10 mouse cellular contexts compared by ENCODE assay signal in genomic region chr11:98333981-98334741, GRCm38 (mm10). TPM values are rescaled to one million over a fixed set of nuclear protein-coding genes. Genes with fewer than 3 reads are reported as not detected.
DNase-seq lines count a peak whose midpoint lies in the region; ATAC-seq and TF ChIP-seq lines count a peak whose summit lies in the region.
"Had no signal": no experiment of that assay in that cellular context is flagged by ENCODE, and none has a peak within 500 bp of the region (broad histone marks: within the 10 kb centered on the region; RNA-seq: fewer than 3 reads in every experiment).

No protein-coding gene starts in this region.

- WGBS in heart, embryonic 14.5 days: 4% methylated on average over 32 of the region's 41 CpGs
- WGBS in forebrain, embryonic 14.5 days: 2% methylated on average over 39 of the region's 41 CpGs
- WGBS in midbrain, embryonic 10.5 days: 4% methylated on average over 30 of the region's 41 CpGs

- POLR2A ChIA-PET in Patski (lab: Charles Lee): no interaction called here

- peak overlapping the region; percentile 44 for H3K4me2 ChIP-seq in heart, embryonic 14.5 days (ENCODE audit: low read length)
- H3K4me2 ChIP-seq in forebrain, embryonic 14.5 days (ENCODE audit: low read length): peak overlapping the region; percentile 46

- H3K4me1 ChIP-seq in heart, embryonic 14.5 days (ENCODE audit: control insufficient read depth in 2 of 2, insufficient read depth in 2 of 2, low read length in 2 of 2): peaks cover 0 to 6% of the 10 kb centered on the region in 2 experiments; a peak in 1 of 4 replicates
- peaks cover 19% of the 10 kb centered on the region for H3K4me1 ChIP-seq in forebrain, embryonic 14.5 days (ENCODE audit: control insufficient read depth, insufficient read depth, low read length)
- peaks cover 33% of the 10 kb centered on the region for H3K4me1 ChIP-seq in midbrain, embryonic 10.5 days

- in situ Hi-C loops in Patski (cut with MboI; ENCODE audit: low pct_unique_long_range_greater_than_20kb): no loop called here

- H3K27ac ChIP-seq in heart, embryonic 14.5 days (replicated peaks in 1 of 2; ENCODE audit: control insufficient read depth in 1 of 2, insufficient read depth in 1 of 2, low read depth in 2 of 2, low read length in 2 of 2): no peak overlapping the region
- H3K27ac ChIP-seq in forebrain, embryonic 14.5 days (ENCODE audit: low read depth, low read length): peak overlapping the region; percentile 93
- peak overlapping the region; percentile 33; the same call in 1 of the 2 replicates for H3K27ac ChIP-seq in midbrain, embryonic 10.5 days (replicated peaks)

- H3K36me3 ChIP-seq in heart, embryonic 14.5 days (ENCODE audit: control insufficient read depth, insufficient read depth, low read length): no peaks in the 10 kb centered on the region
- no peaks in the 10 kb centered on the region for H3K36me3 ChIP-seq in forebrain, embryonic 14.5 days (ENCODE audit: control insufficient read depth, insufficient read depth, low read length)
- no peaks in the 10 kb centered on the region for H3K36me3 ChIP-seq in midbrain, embryonic 10.5 days

- peak overlapping the region in 1 of 2 experiments; percentile 20; a peak in 2 of 4 replicates for H3K4me3 ChIP-seq in heart, embryonic 14.5 days (ENCODE audit: control insufficient read depth in 1 of 2, insufficient read depth in 1 of 2, low read depth in 1 of 2, low read length in 2 of 2)
- peak overlapping the region; percentile 15 for H3K4me3 ChIP-seq in forebrain, embryonic 14.5 days (ENCODE audit: low read depth, low read length)
- H3K4me3 ChIP-seq in midbrain, embryonic 10.5 days: peak overlapping the region; percentile 39

- no peak for DNase-seq in heart, postnatal 4 days
- DNase-seq in Patski (ENCODE audit: low read depth, low spot score): no peak
- peak; percentile 73 for DNase-seq in forebrain, embryonic 14.5 days (ENCODE audit: low spot score)
- DNase-seq in midbrain, embryonic 10.5 days (ENCODE audit: low spot score): no peak
- no peak for DNase-seq in thymus, postnatal 10 days (ENCODE audit: low spot score in 2 of 2)
- DNase-seq in adipocyte (ENCODE audit: low spot score): no peak
- no peak for DNase-seq in ovary, postnatal 14 days (ENCODE audit: low spot score)

- H3K27me3 ChIP-seq in heart, embryonic 14.5 days (ENCODE audit: control insufficient read depth, insufficient read depth, low read length): peaks cover 97% of the 10 kb centered on the region
- H3K27me3 ChIP-seq in Patski: peaks cover 76% of the 10 kb centered on the region
- H3K27me3 ChIP-seq in forebrain, embryonic 14.5 days (replicated peaks; ENCODE audit: control insufficient read depth, insufficient read depth, low read length): peaks cover 70% of the 10 kb centered on the region
- H3K27me3 ChIP-seq in midbrain, embryonic 10.5 days (ENCODE audit: low read depth, poor library complexity, severe bottlenecking): peaks cover 100% of the 10 kb centered on the region

- TF ChIP-seq CTCF in Patski (IDR thresholded peaks at IDR 0.05): no peak

- no peak overlapping the region for H3K9ac ChIP-seq in heart, embryonic 14.5 days (ENCODE audit: low read length)
- H3K9ac ChIP-seq in forebrain, embryonic 14.5 days (ENCODE audit: low read length): peak overlapping the region; percentile 41; the same call in 1 of the 2 replicates

- ATAC-seq in heart, embryonic 14.5 days (ENCODE audit: insufficient number of reproducible peaks, insufficient read depth, low FRiP score, low read depth): no peak
- ATAC-seq in Patski: peak; percentile 7
- ATAC-seq in forebrain, embryonic 14.5 days: peak; percentile 35

- CTCF ChIA-PET in Patski (lab: Charles Lee): interaction anchor here (1.0 kb wide), 1 partner anchor 9 kb away, joined by 3 read pairs; no protein-coding TSS in a partner anchor

- no peaks in the 10 kb centered on the region for H3K9me3 ChIP-seq in heart, embryonic 14.5 days (ENCODE audit: control insufficient read depth, low read length)
- H3K9me3 ChIP-seq in forebrain, embryonic 14.5 days (replicated peaks; ENCODE audit: control insufficient read depth, low read length): no peaks in the 10 kb centered on the region
- no peaks in the 10 kb centered on the region for H3K9me3 ChIP-seq in midbrain, embryonic 10.5 days (replicated peaks)

RNA-seq across cellular contexts. Expression of gene Neurod2, which starts 4.7 kb away (rescaled TPM):
- polyA plus RNA-seq in heart, embryonic 14.5 days (2014; fragmentation: Nextera tagmentation; extraction: Ambion mirVana): not detected in 2 replicates
- not detected for total RNA-seq in heart, postnatal 4 days (2021)
- not detected for polyA plus RNA-seq in Patski (2021)
- 64.1 and 90.9 TPM in 2 replicates for polyA plus RNA-seq in forebrain, embryonic 14.5 days (2014; fragmentation: Nextera tagmentation; extraction: Ambion mirVana)
- 0.05 and 0.09 TPM in 2 replicates for polyA plus RNA-seq in midbrain, embryonic 10.5 days (2016; fragmentation: Nextera tagmentation; extraction: Ambion mirVana)
- total RNA-seq: common myeloid progenitor, adult 5-6 weeks had no signal

RNA-seq across cellular contexts. Expression of gene Ppp1r1b, which starts 14.0 kb away (rescaled TPM):
- 42.2 and 48.3 TPM in 2 replicates for polyA plus RNA-seq in heart, embryonic 14.5 days (2014; fragmentation: Nextera tagmentation; extraction: Ambion mirVana)
- 10 to 100 TPM; 19.1 to 21.2 TPM for total RNA-seq in heart, postnatal 4 days (2021)
- polyA plus RNA-seq in Patski (2021): 19.2 TPM
- polyA plus RNA-seq in forebrain, embryonic 14.5 days (2014; fragmentation: Nextera tagmentation; extraction: Ambion mirVana): 33.1 and 42.2 TPM in 2 replicates
- polyA plus RNA-seq in midbrain, embryonic 10.5 days (2016; fragmentation: Nextera tagmentation; extraction: Ambion mirVana): 1.0 and 1.6 TPM in 2 replicates
- total RNA-seq: common myeloid progenitor, adult 5-6 weeks had no signal

RNA-seq across cellular contexts. Expression of gene Stard3, which starts 24.0 kb away (rescaled TPM):
- polyA plus RNA-seq in heart, embryonic 14.5 days (2014; fragmentation: Nextera tagmentation; extraction: Ambion mirVana): 33.1 and 35.4 TPM in 2 replicates
- total RNA-seq in heart, postnatal 4 days (2021): 10 to 100 TPM; 21.3 to 21.8 TPM
- polyA plus RNA-seq in Patski (2021): 46.3 TPM
- 43.8 and 46.6 TPM in 2 replicates for polyA plus RNA-seq in forebrain, embryonic 14.5 days (2014; fragmentation: Nextera tagmentation; extraction: Ambion mirVana)
- polyA plus RNA-seq in midbrain, embryonic 10.5 days (2016; fragmentation: Nextera tagmentation; extraction: Ambion mirVana): 54.5 and 55.6 TPM in 2 replicates

RNA-seq across cellular contexts. Expression of gene Tcap, which starts 49.5 kb away (rescaled TPM):
- 169 and 178 TPM in 2 replicates for polyA plus RNA-seq in heart, embryonic 14.5 days (2014; fragmentation: Nextera tagmentation; extraction: Ambion mirVana)
- 100 to 1,000 TPM; 163 to 192 TPM for total RNA-seq in heart, postnatal 4 days (2021)
- polyA plus RNA-seq in Patski (2021): not detected
- 0.23 TPM in 1 of 2 replicates, not detected in the other for polyA plus RNA-seq in forebrain, embryonic 14.5 days (2014; fragmentation: Nextera tagmentation; extraction: Ambion mirVana)
- 0.19 TPM in 1 of 2 replicates, not detected in the other for polyA plus RNA-seq in midbrain, embryonic 10.5 days (2016; fragmentation: Nextera tagmentation; extraction: Ambion mirVana)
- total RNA-seq: common myeloid progenitor, adult 5-6 weeks had no signal

RNA-seq across cellular contexts. Expression of gene Pnmt, which starts 52.1 kb away (rescaled TPM):
- polyA plus RNA-seq in heart, embryonic 14.5 days (2014; fragmentation: Nextera tagmentation; extraction: Ambion mirVana): 0.70 and 0.86 TPM in 2 replicates
- not detected for total RNA-seq in heart, postnatal 4 days (2021)
- polyA plus RNA-seq in Patski (2021): not detected
- polyA plus RNA-seq in forebrain, embryonic 14.5 days (2014; fragmentation: Nextera tagmentation; extraction: Ambion mirVana): 0.32 and 0.36 TPM in 2 replicates
- not detected in 2 replicates for polyA plus RNA-seq in midbrain, embryonic 10.5 days (2016; fragmentation: Nextera tagmentation; extraction: Ambion mirVana)
- total RNA-seq: common myeloid progenitor, adult 5-6 weeks had no signal
- polyA plus RNA-seq: small intestine, adult 2 months had no signal

Comparison
In these comparisons a context has a peak if more than half of its experiments do, and no peak if none do; other contexts are left out.
1. H3K27ac ChIP-seq: peak in forebrain, embryonic 14.5 days (single experiment) and midbrain, embryonic 10.5 days (single experiment); none in heart, embryonic 14.5 days (0 of 2).
2. RNA of gene Neurod2, which starts 4.7 kb away (polyA plus RNA-seq): 64.1 to 90.9 TPM in forebrain, embryonic 14.5 days; 0.05 to 0.09 TPM in midbrain, embryonic 10.5 days, not detected in heart, embryonic 14.5 days and not detected in Patski (single experiment); every median in the first group is over 10 times any median in the second.